Mouse (Mus musculus) hindbrain, embryonic 15.5 days (tissue): ENCODE measurements at regions not wholly inside any gene's neighbourhood (a gene's known extent, or its start where the extent isn't known, plus 50 kb on each side); places are given as distances from the start of the nearest gene placed in this dataset.
A peak's percentile ranks its signal among the peaks of the same experiment; 100 is the strongest.

ENCODE experiments used
- ATAC-seq: fragments of 200-750 bp; cut with Nextera tagmentation; 2 replicates; pipeline ENCODE4 v1.8.0; 2017; ENCODE audit warnings: low read depth, moderate number of reproducible peaks, moderate TSS enrichment; ENCODE audit not compliant: low FRiP score
- H3K27ac ChIP-seq: fragments of 300-500 bp; sonication (generic); replicated peaks from 2 replicates; pipeline ENCODE4 v1.5.1; 2015; ENCODE audit warnings: mild to moderate bottlenecking, inconsistent platforms
- H3K27me3 ChIP-seq: fragments of 300-500 bp; sonication (generic); 2 replicates; pipeline ENCODE4 v1.6.1; 2015; ENCODE audit warnings: control low read depth, inconsistent platforms
- H3K36me3 ChIP-seq: fragments of 300-500 bp; sonication (generic); 2 replicates; pipeline ENCODE4 v1.6.1; 2015; ENCODE audit warnings: control low read depth, inconsistent platforms
- H3K4me1 ChIP-seq: fragments of 300-500 bp; sonication (generic); replicated peaks from 2 replicates; pipeline ENCODE4 v1.6.1; 2015; ENCODE audit warnings: control low read depth, inconsistent platforms
- H3K4me2 ChIP-seq: fragments of 300-500 bp; sonication (generic); 2 replicates; pipeline ENCODE4 v1.6.1; 2015; ENCODE audit warnings: moderate library complexity, mild to moderate bottlenecking, inconsistent platforms
- H3K4me3 ChIP-seq: fragments of 300-500 bp; sonication (generic); 2 replicates; pipeline ENCODE4 v1.5.1; 2015; ENCODE audit warnings: mild to moderate bottlenecking, inconsistent platforms
- H3K9ac ChIP-seq: fragments of 300-500 bp; sonication (generic); 2 replicates; pipeline ENCODE4 v1.6.1; 2015; ENCODE audit warnings: inconsistent platforms
- H3K9me3 ChIP-seq: fragments of 300-500 bp; sonication (generic); 2 replicates; pipeline ENCODE4 v1.6.1; 2016; ENCODE audit warnings: control low read depth, inconsistent platforms
- WGBS: fragments of 180-500 bp; shearing (Covaris S2); methylation state at CpG from one replicate; pipeline ENCODE4 v1.1.7; 2015; 5-methylcytosine and 5-hydroxymethylcytosine counted together

DNA sequence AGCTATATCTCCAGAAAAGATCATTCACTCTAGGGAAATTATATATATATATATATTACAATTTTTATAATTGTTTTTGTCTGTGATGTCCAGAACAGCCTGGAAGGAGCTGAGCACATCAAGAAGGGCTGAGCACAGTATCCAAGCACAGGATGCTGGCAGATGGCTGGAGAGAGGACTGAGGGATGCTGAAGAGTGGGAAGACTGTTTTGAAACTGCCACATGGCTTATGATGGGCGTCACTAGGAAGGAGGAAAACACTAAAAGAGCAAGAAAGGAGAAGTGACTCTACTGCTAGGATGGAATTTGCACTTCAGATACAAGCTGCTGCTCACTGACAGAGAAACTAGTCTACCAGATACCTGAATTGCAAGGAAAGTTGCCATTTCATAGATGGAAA lies 50.4 kb upstream of the Atg10 start:
- no peak overlapping the region for H3K4me3 ChIP-seq
- H3K4me1 ChIP-seq, result no peaks in the 10 kb centered on the region
- no peaks in the 10 kb centered on the region for H3K9me3 ChIP-seq
- WGBS, result 78% methylated on average over 1 of the region's 1 CpGs
- H3K4me2 ChIP-seq, result no peak overlapping the region
- H3K36me3 ChIP-seq, result no peaks in the 10 kb centered on the region
- no peak for ATAC-seq
- no peak overlapping the region for H3K27ac ChIP-seq
- no peaks in the 10 kb centered on the region for H3K27me3 ChIP-seq
- H3K9ac ChIP-seq, result no peak overlapping the region

DNA sequence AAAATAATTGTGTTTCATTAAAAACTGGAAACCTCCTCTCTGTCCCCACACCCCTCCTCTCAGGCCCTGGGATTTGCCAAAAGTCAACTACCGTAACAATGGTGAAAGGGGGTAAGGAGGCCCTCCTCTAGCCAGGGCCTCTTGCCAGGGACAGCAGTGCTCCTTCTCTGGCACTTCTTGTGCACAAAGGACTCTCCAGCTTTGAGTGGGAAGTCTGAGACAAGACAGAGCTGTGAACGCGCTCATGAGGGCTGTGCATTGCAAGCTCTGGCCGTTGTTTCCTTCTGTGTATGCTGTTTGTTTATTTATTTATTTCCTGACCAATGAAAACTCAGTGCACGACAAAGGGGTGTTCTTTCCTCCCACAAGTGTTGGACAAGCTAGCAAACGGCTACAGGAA lies 50.8 kb upstream of the Atg10 start:
- ATAC-seq, result peak; percentile 83
- 61% methylated on average over 6 of the region's 6 CpGs for WGBS
- no peak overlapping the region for H3K4me2 ChIP-seq
- H3K4me1 ChIP-seq, result no peaks in the 10 kb centered on the region
- H3K4me3 ChIP-seq, result no peak overlapping the region
- no peak overlapping the region for H3K27ac ChIP-seq
- H3K27me3 ChIP-seq, result no peaks in the 10 kb centered on the region
- no peak overlapping the region for H3K9ac ChIP-seq
- H3K36me3 ChIP-seq, result no peaks in the 10 kb centered on the region
- H3K9me3 ChIP-seq, result no peaks in the 10 kb centered on the region

- no peaks in the 10 kb centered on the region for H3K36me3 ChIP-seq
- no peaks in the 10 kb centered on the region for H3K9me3 ChIP-seq
- 71% methylated on average over 3 of the region's 3 CpGs for WGBS
- H3K4me1 ChIP-seq, result no peaks in the 10 kb centered on the region
- H3K4me2 ChIP-seq, result no peak overlapping the region
- H3K9ac ChIP-seq, result no peak overlapping the region
- H3K27me3 ChIP-seq, result no peaks in the 10 kb centered on the region
- peak; percentile 46; the same call in 1 of the 2 replicates for ATAC-seq
- no peak overlapping the region for H3K4me3 ChIP-seq
- H3K27ac ChIP-seq, result no peak overlapping the region
These were observed 55.7 kb upstream of the Atg10 start for GRCm38 (mm10) chr13:91279487-91279886.

- Histone ChIP-seq H3K4me3 (no peak overlapping the region), H3K27ac (no peak overlapping the region), H3K9me3 (no peaks in the 10 kb centered on the region), H3K36me3 (no peaks in the 10 kb centered on the region), H3K27me3 (no peaks in the 10 kb centered on the region), H3K4me2 (no peak overlapping the region), H3K9ac (no peak overlapping the region), H3K4me1 (no peaks in the 10 kb centered on the region; the same call in 1 of the 2 replicates)
- 75% methylated on average over 7 of the region's 7 CpGs for WGBS
- ATAC-seq, result no peak
These were observed 71.9 kb upstream of the Atg10 start for GRCm38 (mm10) chr13:91295552-91296170.

DNA sequence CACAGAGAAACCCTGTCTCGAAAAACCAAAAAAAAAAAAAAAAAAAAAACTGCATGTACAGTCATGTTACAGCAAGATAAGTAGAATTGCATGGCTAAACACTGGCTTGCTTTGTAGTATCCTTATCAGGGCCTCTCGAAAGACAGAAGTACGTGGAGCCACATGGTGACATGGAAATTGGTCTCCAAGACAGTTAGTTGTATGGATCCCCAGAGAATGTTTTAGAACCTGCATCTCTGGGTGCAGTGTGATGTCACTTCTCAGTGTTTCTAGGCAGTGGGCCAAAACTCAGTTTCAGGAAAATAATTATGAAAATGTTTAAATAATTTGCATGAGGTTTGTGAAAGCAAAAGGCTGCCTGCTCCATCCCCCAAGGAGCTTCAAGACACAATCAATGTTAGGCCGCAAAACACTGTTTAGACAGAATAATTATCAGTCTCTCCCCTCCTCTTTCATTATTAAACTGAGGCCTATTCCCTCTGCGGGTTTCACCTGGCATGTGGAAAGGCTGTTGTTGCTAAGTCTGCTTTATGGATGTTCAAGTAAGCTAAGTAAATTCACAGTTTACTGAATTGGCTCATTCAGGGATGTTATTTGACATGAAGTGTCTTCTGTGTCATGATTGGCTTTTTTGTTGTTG lies 72.9 kb upstream of the Atg10 start:
- Histone ChIP-seq H3K4me3 (no peak overlapping the region), H3K9ac (no peak overlapping the region), H3K9me3 (no peaks in the 10 kb centered on the region), H3K4me1 (no peaks in the 10 kb centered on the region; the same call in 1 of the 2 replicates), H3K36me3 (no peaks in the 10 kb centered on the region), H3K4me2 (no peak overlapping the region), H3K27me3 (no peaks in the 10 kb centered on the region), H3K27ac (no peak overlapping the region)
- ATAC-seq, result no peak
- 65% methylated on average over 5 of the region's 5 CpGs for WGBS

DNA sequence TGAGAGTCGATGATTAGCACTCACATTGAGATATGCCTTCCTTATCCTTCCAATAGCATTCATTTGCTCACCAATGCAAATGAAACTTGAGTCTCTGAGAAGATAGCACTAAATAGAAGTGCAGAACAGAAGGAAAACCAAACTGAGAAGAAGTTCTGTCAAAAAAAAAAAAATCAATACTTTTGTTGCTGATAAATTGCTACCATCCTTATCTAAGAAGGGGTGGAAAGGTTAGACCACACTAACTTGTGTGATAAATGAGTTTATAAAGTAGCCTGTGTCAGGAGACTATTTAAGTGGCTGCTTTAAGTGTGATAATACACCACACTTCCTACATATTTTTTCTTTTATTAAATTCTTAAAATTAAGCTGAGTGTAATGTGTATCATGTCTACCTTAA lies 78.1 kb upstream of the Atg10 start:
- H3K4me2 ChIP-seq, result no peak overlapping the region
- H3K4me3 ChIP-seq, result no peak overlapping the region
- no peak for ATAC-seq
- H3K36me3 ChIP-seq, result no peaks in the 10 kb centered on the region
- 91% methylated on average over 1 of the region's 1 CpGs for WGBS
- no peak overlapping the region for H3K27ac ChIP-seq
- no peaks in the 10 kb centered on the region; the same call in 1 of the 2 replicates for H3K4me1 ChIP-seq
- no peak overlapping the region for H3K9ac ChIP-seq
- no peaks in the 10 kb centered on the region for H3K27me3 ChIP-seq
- H3K9me3 ChIP-seq, result no peaks in the 10 kb centered on the region

DNA sequence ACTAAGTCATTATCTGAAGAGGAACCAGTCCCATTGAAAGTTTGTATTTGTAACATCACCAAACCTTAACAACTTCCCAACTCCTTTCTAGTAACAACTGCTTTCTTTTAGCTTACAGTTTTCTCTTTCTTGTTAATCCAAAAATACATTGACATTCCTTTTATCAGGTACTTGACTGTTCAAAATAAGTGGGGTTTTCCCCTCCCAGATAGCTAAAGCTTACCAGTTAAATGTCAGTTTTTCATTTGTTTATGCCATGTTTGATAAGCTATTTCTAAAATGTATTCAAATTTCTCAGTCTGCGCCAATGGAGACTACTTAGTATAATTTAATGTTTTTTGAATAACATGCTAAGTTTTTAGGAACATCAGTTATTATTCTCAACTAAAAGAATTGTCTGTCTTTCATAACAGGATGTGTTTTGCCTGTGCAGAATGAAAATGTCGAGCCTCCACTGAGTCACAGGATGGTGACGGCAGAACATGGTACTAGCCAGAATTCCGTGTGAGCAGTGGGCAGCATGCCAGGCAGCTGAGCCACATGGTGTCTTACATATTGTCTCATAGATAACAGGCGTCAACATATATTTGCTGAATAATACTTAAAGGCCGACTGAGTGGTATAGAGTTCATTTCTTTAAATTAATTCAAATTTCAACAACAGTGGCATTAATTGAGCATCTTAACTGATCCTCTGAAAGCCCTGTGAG lies 82.1 kb upstream of the Atg10 start:
- no peaks in the 10 kb centered on the region for H3K27me3 ChIP-seq
- peak; percentile 65 for ATAC-seq
- no peaks in the 10 kb centered on the region for H3K36me3 ChIP-seq
- H3K4me2 ChIP-seq, result no peak overlapping the region
- H3K27ac ChIP-seq, result no peak overlapping the region
- H3K4me3 ChIP-seq, result no peak overlapping the region
- no peaks in the 10 kb centered on the region for H3K4me1 ChIP-seq
- 56% methylated on average over 6 of the region's 6 CpGs for WGBS
- no peaks in the 10 kb centered on the region for H3K9me3 ChIP-seq
- no peak overlapping the region for H3K9ac ChIP-seq

- Histone ChIP-seq H3K27ac (no peak overlapping the region), H3K4me3 (no peak overlapping the region), H3K27me3 (no peaks in the 10 kb centered on the region), H3K9me3 (no peaks in the 10 kb centered on the region), H3K4me2 (no peak overlapping the region), H3K4me1 (no peaks in the 10 kb centered on the region), H3K9ac (no peak overlapping the region), H3K36me3 (no peaks in the 10 kb centered on the region)
- WGBS, result 76% methylated on average over 4 of the region's 4 CpGs
- no peak for ATAC-seq
These were observed 82.8 kb upstream of the Atg10 start for GRCm38 (mm10) chr13:91306545-91306944.

DNA sequence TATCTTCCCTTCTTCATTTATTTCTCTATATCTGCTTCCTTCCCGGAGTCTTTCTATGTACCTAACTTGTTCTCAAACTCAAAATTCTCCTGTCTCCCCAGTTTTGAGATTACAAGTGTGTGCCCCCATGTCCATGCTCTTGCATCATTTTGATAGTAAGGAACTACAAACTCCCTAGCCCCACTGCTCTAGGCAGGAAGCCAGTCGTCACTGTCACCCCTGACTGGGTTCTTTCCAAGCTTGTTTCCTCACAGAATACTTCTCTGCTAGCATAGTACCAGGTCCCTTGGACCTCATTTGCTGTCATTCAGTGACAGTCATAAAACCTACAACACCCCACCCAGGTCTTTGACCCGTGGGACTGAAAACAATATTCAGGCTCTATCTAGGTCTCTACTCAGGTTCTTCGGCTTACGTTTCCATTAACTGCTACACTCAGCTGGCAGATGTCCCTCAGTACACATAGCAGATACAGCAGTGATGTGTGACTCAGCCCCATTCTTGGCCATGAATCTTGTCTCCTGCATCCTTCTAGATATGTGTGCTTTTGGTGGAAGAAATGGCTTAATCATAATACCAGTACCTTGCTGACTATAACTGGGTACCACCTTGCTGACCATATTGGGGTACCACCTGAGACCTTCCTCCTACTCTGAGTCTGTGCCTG lies 89.3 kb upstream of the Atg10 start:
- no peak overlapping the region for H3K27ac ChIP-seq
- no peaks in the 10 kb centered on the region for H3K27me3 ChIP-seq
- H3K4me1 ChIP-seq, result no peaks in the 10 kb centered on the region
- H3K36me3 ChIP-seq, result no peaks in the 10 kb centered on the region
- no peak for ATAC-seq
- H3K4me2 ChIP-seq, result no peak overlapping the region
- WGBS, result 85% methylated on average over 5 of the region's 5 CpGs
- H3K9me3 ChIP-seq, result no peaks in the 10 kb centered on the region
- H3K9ac ChIP-seq, result no peak overlapping the region
- H3K4me3 ChIP-seq, result no peak overlapping the region

DNA sequence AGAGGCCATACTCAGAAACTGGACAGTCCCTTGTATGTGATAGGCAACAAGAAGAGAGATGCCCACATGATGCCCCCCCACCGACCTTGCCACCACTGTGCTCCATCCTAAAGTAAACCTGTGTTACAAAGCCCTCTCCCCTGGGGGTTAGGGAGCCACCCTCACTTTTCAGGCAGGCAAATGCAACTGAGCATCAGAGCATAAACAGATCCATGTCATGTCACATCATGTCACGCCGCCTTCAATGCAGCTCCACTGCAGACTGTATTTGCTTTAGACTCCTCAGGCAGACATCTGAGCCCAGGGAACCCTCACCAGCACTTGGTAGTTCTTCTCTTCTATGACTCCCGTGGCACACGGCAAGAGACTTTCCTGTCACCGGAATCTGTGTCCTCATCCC lies 98.6 kb upstream of the Atg10 start:
- no peaks in the 10 kb centered on the region for H3K4me1 ChIP-seq
- H3K27ac ChIP-seq, result no peak overlapping the region
- WGBS, result 93% methylated on average over 6 of the region's 6 CpGs
- ATAC-seq, result no peak
- no peak overlapping the region for H3K9ac ChIP-seq
- H3K9me3 ChIP-seq, result no peaks in the 10 kb centered on the region
- H3K27me3 ChIP-seq, result no peaks in the 10 kb centered on the region
- H3K4me3 ChIP-seq, result no peak overlapping the region
- H3K4me2 ChIP-seq, result no peak overlapping the region
- no peaks in the 10 kb centered on the region for H3K36me3 ChIP-seq

DNA sequence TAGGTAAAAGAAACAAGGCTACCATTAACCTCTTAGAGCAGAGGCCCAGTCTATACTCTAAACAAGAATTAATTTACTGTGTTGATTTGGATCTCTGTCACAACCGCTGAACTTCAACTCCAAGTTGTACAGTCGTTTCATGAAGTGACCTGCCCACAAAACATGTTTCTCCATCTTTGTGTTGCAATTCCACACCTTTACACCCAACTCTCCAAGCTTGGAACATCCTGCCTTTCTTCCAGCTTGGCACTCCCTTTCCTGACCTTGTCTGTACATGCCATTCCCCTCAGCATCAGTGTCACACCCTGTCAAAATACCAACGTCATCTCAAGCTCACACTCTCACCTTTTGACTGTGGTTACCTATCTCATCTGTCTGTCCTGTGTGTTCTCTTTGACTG lies 103.1 kb upstream of the Atg10 start:
- Histone ChIP-seq H3K27me3 (no peaks in the 10 kb centered on the region), H3K9me3 (no peaks in the 10 kb centered on the region), H3K4me1 (no peaks in the 10 kb centered on the region), H3K36me3 (no peaks in the 10 kb centered on the region), H3K4me2 (no peak overlapping the region), H3K27ac (no peak overlapping the region), H3K4me3 (no peak overlapping the region), H3K9ac (no peak overlapping the region)
- ATAC-seq, result no peak
- WGBS, result 93% methylated on average over 3 of the region's 3 CpGs

DNA sequence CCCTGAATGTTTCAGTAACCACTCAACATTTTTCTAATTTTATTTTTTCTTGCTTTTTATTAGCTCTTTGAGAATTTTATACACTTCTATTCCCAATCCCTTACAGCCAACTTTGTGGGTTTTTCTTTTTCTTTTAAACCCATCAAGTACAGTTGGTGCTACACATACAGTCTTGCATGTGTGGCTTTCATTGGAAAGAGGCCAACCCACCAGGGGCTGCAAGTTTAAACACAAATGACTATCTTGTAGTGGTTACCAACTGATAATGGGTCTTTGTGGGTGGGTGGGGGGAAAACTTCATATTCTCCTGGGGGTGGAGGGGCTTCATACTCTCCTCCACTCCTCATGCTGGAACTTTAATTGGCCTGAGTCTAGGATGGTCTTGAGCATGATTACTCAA lies 110.5 kb upstream of the Atg10 start:
- H3K27ac ChIP-seq, result no peak overlapping the region
- H3K9me3 ChIP-seq, result no peaks in the 10 kb centered on the region
- no peaks in the 10 kb centered on the region for H3K4me1 ChIP-seq
- no peak overlapping the region for H3K4me3 ChIP-seq
- no peak overlapping the region for H3K4me2 ChIP-seq
- no peaks in the 10 kb centered on the region for H3K36me3 ChIP-seq
- no peaks in the 10 kb centered on the region for H3K27me3 ChIP-seq
- no peak overlapping the region for H3K9ac ChIP-seq
- no peak for ATAC-seq
